Mouse (Mus musculus) mouse embryonic stem cell (cell line): ENCODE results near the gene Trim34a.
"Not testable (repeated sequence)": the region's sequence is repeated elsewhere in the genome, so short reads cannot be mapped to it uniquely, and the experiment has no call there.

Experiments
- in situ Hi-C, 2 experiments: fragments of 300-500 bp; cut with MboI; formaldehyde crosslinking; loops; 1 replicate in 1 of 2; 3 replicates in 1 of 2; pipeline ENCODE4 v1.14.3; 2019 to 2020; ENCODE audit warnings: low sequenced_read_pairs in 2 of 2, low pct_unique_long_range_greater_than_20kb in 1 of 2, mixed read lengths in 1 of 2; ENCODE audit not compliant: unreplicated experiment in 1 of 2

Trim34a gene

GRCm38 (mm10) chr7:104244287-104245181 lies at the start of gene Trim34a:
Gene Trim34a, plus strand, starts transcription at chr7:104244457.
- in situ Hi-C loops: loop anchor here in 1 of 2 experiments (25.0 kb wide), 1 partner anchor 1143 kb away; the partner anchor contains the start of gene Gm5901

GRCm38 (mm10) chr7:104195885-104196284 lies 48.4 kb upstream of the Trim34a start, which contains the start of gene Olfr649:
Gene Olfr649, minus strand, starts transcription at chr7:104195985.
- in situ Hi-C loops: loop anchor here in 1 of 2 experiments (25.0 kb wide), 1 partner anchor 416 kb away; the partner anchor contains the start of genes Olfr655, Olfr656 and Olfr657

- in situ Hi-C loops: loop anchor here (10.0 to 25.0 kb wide), 2 partner anchors 395 to 412 kb away; partner anchors contain the start of genes Olfr655 (in 1 of the 2), Olfr656 (in 1 of the 2) and Olfr657 (in 1 of the 2)
Observed at GRCm38 (mm10) chr7:104199822-104200221, 44.4 kb upstream of the Trim34a start.

- in situ Hi-C loops: loop anchor here in 1 of 2 experiments (10.0 kb wide), 1 partner anchor 389 kb away; no protein-coding TSS in a partner anchor
Observed at GRCm38 (mm10) chr7:104206197-104206596, 38.1 kb upstream of the Trim34a start.

GRCm38 (mm10) chr7:104216011-104216535 lies 28.2 kb upstream of the Trim34a start:
- in situ Hi-C loops: no loop called here

GRCm38 (mm10) chr7:104217881-104218280 lies 26.4 kb upstream of the Trim34a start:
- in situ Hi-C loops: no loop called here

- in situ Hi-C loops: no loop called here
Observed at GRCm38 (mm10) chr7:104218701-104219569, 25.3 kb upstream of the Trim34a start, which contains the start of gene Trim6. Gene Trim6, plus strand, starts transcription at chr7:104218793.

- in situ Hi-C loops: loop anchor here in 1 of 2 experiments (25.0 kb wide), 1 partner anchor 1156 kb away; the partner anchor contains the start of gene Gm5901
Observed at GRCm38 (mm10) chr7:104231203-104231602, 13.1 kb upstream of the Trim34a start.

GRCm38 (mm10) chr7:104240857-104241256 lies 3.4 kb upstream of the Trim34a start:
- in situ Hi-C loops: loop anchor here in 1 of 2 experiments (25.0 kb wide), 1 partner anchor 1146 kb away; the partner anchor contains the start of gene Gm5901

GRCm38 (mm10) chr7:104243616-104244015 lies 641 bp upstream of the Trim34a start:
- in situ Hi-C loops: loop anchor here in 1 of 2 experiments (25.0 kb wide), 1 partner anchor 1144 kb away; the partner anchor contains the start of gene Gm5901

GRCm38 (mm10) chr7:104260380-104260779 lies 16.1 kb downstream of the Trim34a start:
- in situ Hi-C loops: not testable (repeated sequence)

- in situ Hi-C loops: not testable (repeated sequence)
Observed at GRCm38 (mm10) chr7:104265335-104265734, 21.1 kb downstream of the Trim34a start.

GRCm38 (mm10) chr7:104279361-104279760 lies 35.1 kb downstream of the Trim34a start:
- in situ Hi-C loops: not testable (repeated sequence)

- in situ Hi-C loops: not testable (repeated sequence)
Observed at GRCm38 (mm10) chr7:104287576-104288443, 43.6 kb downstream of the Trim34a start, which contains the start of gene Trim5. Gene Trim5, minus strand, starts transcription at chr7:104288094.

GRCm38 (mm10) chr7:104290641-104291040 lies 46.4 kb downstream of the Trim34a start:
- in situ Hi-C loops: no loop called here

GRCm38 (mm10) chr7:104291638-104292400 lies 47.6 kb downstream of the Trim34a start:
- in situ Hi-C loops: no loop called here
